Mouse (Mus musculus): ENCODE measurements around the gene Rin1. TPM values are rescaled to one million over a fixed set of nuclear protein-coding genes. Genes with fewer than 3 reads are reported as not detected.

Gene Rin1
- polyA plus RNA-seq, 1 experiment: 27.5 TPM

GRCm38 (mm10) chr19:5071077-5071476, 20.8 kb downstream of the Rin1 start:
- Histone ChIP-seq H3K27me3 (ENCODE audit: control insufficient read depth, insufficient read depth, low read length) (no peaks in the 10 kb centered on the region), H3K27ac (ENCODE audit: control insufficient read depth, insufficient read depth, low read depth, low read length) (no peak overlapping the region), H3K4me1 (ENCODE audit: control insufficient read depth, insufficient read depth, low read length) (peaks cover 35% of the 10 kb centered on the region), H3K36me3 (ENCODE audit: control insufficient read depth, insufficient read depth, low read length) (no peaks in the 10 kb centered on the region), H3K4me3 (ENCODE audit: control insufficient read depth, low read depth, low read length) (peak overlapping the region; percentile 83)
- TF ChIP-seq CTCF (IDR thresholded peaks at IDR 0.05; ENCODE audit: control insufficient read depth, insufficient read depth, insufficient replicate concordance, low read depth, low read length) (no peak), POLR2A (IDR thresholded peaks at IDR 0.05; ENCODE audit: control insufficient read depth, low read depth, low read length) (no peak)

GRCm38 (mm10) chr19:5071545-5072369, 21.5 kb downstream of the Rin1 start:
- Histone ChIP-seq H3K27me3 (ENCODE audit: control insufficient read depth, insufficient read depth, low read length) (no peaks in the 10 kb centered on the region), H3K36me3 (ENCODE audit: control insufficient read depth, insufficient read depth, low read length) (no peaks in the 10 kb centered on the region), H3K4me1 (ENCODE audit: control insufficient read depth, insufficient read depth, low read length) (peaks cover 35% of the 10 kb centered on the region), H3K27ac (ENCODE audit: control insufficient read depth, insufficient read depth, low read depth, low read length) (no peak overlapping the region), H3K4me3 (ENCODE audit: control insufficient read depth, low read depth, low read length) (peak overlapping the region; percentile 83)
- peak; percentile 29; the same call in 1 of the 2 replicates for TF ChIP-seq POLR2A (IDR thresholded peaks at IDR 0.05; ENCODE audit: control insufficient read depth, low read depth, low read length)
- TF ChIP-seq CTCF (IDR thresholded peaks at IDR 0.05; ENCODE audit: control insufficient read depth, insufficient read depth, insufficient replicate concordance, low read depth, low read length): no peak

GRCm38 (mm10) chr19:5072389-5073019, 22.2 kb downstream of the Rin1 start:
- H3K4me3 ChIP-seq (ENCODE audit: control insufficient read depth, low read depth, low read length): peak overlapping the region; percentile 83
- H3K4me1 ChIP-seq (ENCODE audit: control insufficient read depth, insufficient read depth, low read length): peaks cover 29% of the 10 kb centered on the region
- H3K27ac ChIP-seq (ENCODE audit: control insufficient read depth, insufficient read depth, low read depth, low read length): no peak overlapping the region
- no peaks in the 10 kb centered on the region for H3K27me3 ChIP-seq (ENCODE audit: control insufficient read depth, insufficient read depth, low read length)
- H3K36me3 ChIP-seq (ENCODE audit: control insufficient read depth, insufficient read depth, low read length): no peaks in the 10 kb centered on the region
- TF ChIP-seq POLR2A (IDR thresholded peaks at IDR 0.05; ENCODE audit: control insufficient read depth, low read depth, low read length) (no peak), CTCF (IDR thresholded peaks at IDR 0.05; ENCODE audit: control insufficient read depth, insufficient read depth, insufficient replicate concordance, low read depth, low read length) (no peak)

- Histone ChIP-seq H3K4me3 (ENCODE audit: control insufficient read depth, low read depth, low read length) (peak overlapping the region; percentile 83), H3K27ac (ENCODE audit: control insufficient read depth, insufficient read depth, low read depth, low read length) (no peak overlapping the region), H3K36me3 (ENCODE audit: control insufficient read depth, insufficient read depth, low read length) (no peaks in the 10 kb centered on the region), H3K4me1 (ENCODE audit: control insufficient read depth, insufficient read depth, low read length) (peaks cover 29% of the 10 kb centered on the region), H3K27me3 (ENCODE audit: control insufficient read depth, insufficient read depth, low read length) (no peaks in the 10 kb centered on the region)
- TF ChIP-seq POLR2A (IDR thresholded peaks at IDR 0.05; ENCODE audit: control insufficient read depth, low read depth, low read length): no peak
- 0 out of 2 replicates have a peak, but pooled peaks have one; percentile 10 for TF ChIP-seq CTCF (IDR thresholded peaks at IDR 0.05; ENCODE audit: control insufficient read depth, insufficient read depth, insufficient replicate concordance, low read depth, low read length)
Measured at GRCm38 (mm10) chr19:5073028-5073427, 22.7 kb downstream of the Rin1 start.

GRCm38 (mm10) chr19:5073518-5073917, 23.2 kb downstream of the Rin1 start:
- peak overlapping the region; percentile 14 for H3K4me3 ChIP-seq (ENCODE audit: control insufficient read depth, low read depth, low read length)

GRCm38 (mm10) chr19:5079279-5079678, 29.0 kb downstream of the Rin1 start:
- H3K36me3 ChIP-seq (ENCODE audit: control insufficient read depth, insufficient read depth, low read length): no peaks in the 10 kb centered on the region
- H3K4me3 ChIP-seq (ENCODE audit: control insufficient read depth, low read depth, low read length): no peak overlapping the region
- H3K4me1 ChIP-seq (ENCODE audit: control insufficient read depth, insufficient read depth, low read length): no peaks in the 10 kb centered on the region; the same call in 1 of the 2 replicates
- no peak for TF ChIP-seq POLR2A (IDR thresholded peaks at IDR 0.05; ENCODE audit: control insufficient read depth, low read depth, low read length)
- no peak for TF ChIP-seq CTCF (IDR thresholded peaks at IDR 0.05; ENCODE audit: control insufficient read depth, insufficient read depth, insufficient replicate concordance, low read depth, low read length)
- H3K27me3 ChIP-seq (ENCODE audit: control insufficient read depth, insufficient read depth, low read length): no peaks in the 10 kb centered on the region; the same call in 1 of the 2 replicates
- no peak overlapping the region for H3K27ac ChIP-seq (ENCODE audit: control insufficient read depth, insufficient read depth, low read depth, low read length)

More at GRCm38 (mm10) chr19:5073518-5073917, 23.2 kb downstream of the Rin1 start:
- Histone ChIP-seq H3K27me3 (ENCODE audit: control insufficient read depth, insufficient read depth, low read length) (no peaks in the 10 kb centered on the region), H3K36me3 (ENCODE audit: control insufficient read depth, insufficient read depth, low read length) (no peaks in the 10 kb centered on the region), H3K27ac (ENCODE audit: control insufficient read depth, insufficient read depth, low read depth, low read length) (no peak overlapping the region), H3K4me1 (ENCODE audit: control insufficient read depth, insufficient read depth, low read length) (peaks cover 24% of the 10 kb centered on the region)
- TF ChIP-seq CTCF (IDR thresholded peaks at IDR 0.05; ENCODE audit: control insufficient read depth, insufficient read depth, insufficient replicate concordance, low read depth, low read length) (no peak), POLR2A (IDR thresholded peaks at IDR 0.05; ENCODE audit: control insufficient read depth, low read depth, low read length) (no peak)

GRCm38 (mm10) chr19:5082005-5082404, 31.7 kb downstream of the Rin1 start:
- H3K27ac ChIP-seq (ENCODE audit: control insufficient read depth, insufficient read depth, low read depth, low read length): no peak overlapping the region
- TF ChIP-seq CTCF (IDR thresholded peaks at IDR 0.05; ENCODE audit: control insufficient read depth, insufficient read depth, insufficient replicate concordance, low read depth, low read length) (no peak), POLR2A (IDR thresholded peaks at IDR 0.05; ENCODE audit: control insufficient read depth, low read depth, low read length) (no peak)
- H3K4me3 ChIP-seq (ENCODE audit: control insufficient read depth, low read depth, low read length): no peak overlapping the region
- H3K27me3 ChIP-seq (ENCODE audit: control insufficient read depth, insufficient read depth, low read length): no peaks in the 10 kb centered on the region; the same call in none of the 2 replicates
- H3K36me3 ChIP-seq (ENCODE audit: control insufficient read depth, insufficient read depth, low read length): no peaks in the 10 kb centered on the region
- peaks cover 6% of the 10 kb centered on the region for H3K4me1 ChIP-seq (ENCODE audit: control insufficient read depth, insufficient read depth, low read length)
